Mouse (Mus musculus) lung, postnatal 0 days (tissue): ENCODE measurements around the gene Gse1.

Experiments used
- CTCF ChIP-seq: IDR thresholded peaks from 2 replicates; pipeline ENCODE4 v1.5.1; 2016; ENCODE audit warnings: antibody characterized with exemption, mild to moderate bottlenecking
- EP300 ChIP-seq: IDR thresholded peaks from 2 replicates; pipeline ENCODE4 v1.6.1; 2016; ENCODE audit warnings: antibody characterized with exemption, mild to moderate bottlenecking, control low read depth

DNA sequence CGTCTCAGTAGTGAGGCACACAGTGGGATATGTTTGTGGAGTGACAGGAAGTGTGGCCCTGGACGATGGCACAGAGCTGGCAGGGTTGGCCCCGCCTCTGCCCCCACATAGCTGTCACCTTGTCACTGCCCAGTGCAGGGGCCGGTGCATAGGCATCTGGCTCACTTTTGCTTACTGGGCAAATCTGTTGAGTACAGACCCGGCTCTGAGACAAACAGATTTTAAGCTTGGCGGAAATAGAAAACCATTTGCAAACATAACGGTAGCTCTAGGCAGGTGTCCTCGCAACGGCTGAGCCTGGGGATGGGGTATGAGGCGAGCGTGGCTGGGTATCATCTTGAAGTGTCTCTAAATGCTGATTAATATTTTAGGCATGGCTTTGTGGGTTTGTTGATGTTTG lies 79.3 kb downstream of the Gse1 start:
- TF ChIP-seq CTCF (no peak), EP300 (no peak)
